In the genomic region with DNA sequence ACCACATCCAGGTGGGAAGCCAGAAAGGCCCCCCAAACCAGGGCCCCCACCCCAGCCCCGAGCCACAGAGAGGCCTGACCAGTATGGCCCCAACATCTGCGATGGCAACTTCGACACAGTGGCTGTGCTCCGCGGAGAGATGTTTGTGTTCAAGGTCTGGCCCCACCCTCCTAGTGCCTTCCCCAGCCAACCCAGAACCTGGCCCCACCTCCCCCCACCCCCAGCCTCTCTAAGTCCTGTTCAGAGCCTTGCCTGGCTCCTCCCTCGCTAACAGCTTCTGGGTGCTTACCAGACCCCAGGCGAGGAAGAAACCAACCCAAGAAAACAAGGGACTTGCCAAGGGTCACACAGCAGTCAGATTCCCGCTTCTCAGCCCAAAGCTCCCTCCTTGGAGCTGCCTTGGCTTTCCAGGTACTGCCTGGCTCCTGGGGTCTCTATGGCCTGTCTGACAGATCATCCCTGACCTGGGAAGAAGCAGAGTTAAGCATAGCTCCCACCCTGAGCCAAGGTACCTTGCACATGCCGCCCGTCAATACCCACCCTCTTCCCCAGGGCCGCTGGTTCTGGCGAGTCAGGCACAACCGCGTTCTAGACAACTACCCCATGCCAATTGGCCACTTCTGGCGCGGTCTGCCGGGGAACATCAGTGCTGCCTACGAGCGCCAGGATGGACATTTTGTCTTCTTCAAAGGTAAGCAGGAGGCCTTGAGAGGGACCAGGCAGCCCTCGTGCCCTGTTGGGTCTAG, we compare ENCODE assay signal across 10 mouse cellular contexts. TPM values are rescaled to one million over a fixed set of nuclear protein-coding genes. Genes with fewer than 3 reads are reported as not detected.
A peak's percentile ranks its signal among the peaks of the same experiment; 100 is the strongest.
DNase-seq lines count a peak whose midpoint lies in the region; ATAC-seq lines count a peak whose summit lies in the region.
"Had no signal": no experiment of that assay in that cellular context is flagged by ENCODE, and none has a peak within 500 bp of the region (broad histone marks: within the 10 kb centered on the region; RNA-seq: fewer than 3 reads in every experiment).

No protein-coding gene starts in this region.

- peaks cover 46% of the 10 kb centered on the region for H3K4me1 ChIP-seq in heart, embryonic 16.5 days (ENCODE audit: control insufficient read depth, insufficient read depth, low read length)
- peaks cover 13% of the 10 kb centered on the region for H3K4me1 ChIP-seq in intestine, embryonic 16.5 days (ENCODE audit: control insufficient read depth, insufficient read depth, low read length)
- peaks cover 4% of the 10 kb centered on the region; the same call in 1 of the 2 replicates for H3K4me1 ChIP-seq in neural tube, embryonic 15.5 days

- no peaks in the 10 kb centered on the region for H3K27me3 ChIP-seq in heart, embryonic 16.5 days (ENCODE audit: control insufficient read depth, insufficient read depth, low read length)
- H3K27me3 ChIP-seq in intestine, embryonic 16.5 days (replicated peaks; ENCODE audit: control insufficient read depth, insufficient read depth, low read length): no peaks in the 10 kb centered on the region
- H3K27me3 ChIP-seq in neural tube, embryonic 15.5 days (replicated peaks): no peaks in the 10 kb centered on the region

- 53% methylated on average over 20 of the region's 20 CpGs for WGBS in heart, embryonic 16.5 days
- 46% methylated on average over 20 of the region's 20 CpGs for WGBS in intestine, embryonic 16.5 days
- WGBS in neural tube, embryonic 15.5 days: 58% methylated on average over 20 of the region's 20 CpGs

- DNase-seq in heart, postnatal 36 days: no peak
- peak; percentile 93 for DNase-seq in R1 (ENCODE audit: low read depth, low spot score)
- no peak for DNase-seq in gastrocnemius, adult 18-20 months (ENCODE audit: low spot score)
- no peak for DNase-seq in frontal cortex, adult 2 months (ENCODE audit: extremely low spot score in 1 of 2, low spot score in 1 of 2)
- DNase-seq in retina, postnatal 1 day: no peak

- H3K27ac ChIP-seq in heart, embryonic 16.5 days (ENCODE audit: low read length): no peak overlapping the region
- peak overlapping the region; percentile 46; the same call in 1 of the 2 replicates for H3K27ac ChIP-seq in intestine, embryonic 16.5 days (ENCODE audit: low read length)
- no peak overlapping the region for H3K27ac ChIP-seq in neural tube, embryonic 15.5 days (replicated peaks)

- no peaks in the 10 kb centered on the region for H3K9me3 ChIP-seq in heart, embryonic 16.5 days (replicated peaks; ENCODE audit: control insufficient read depth, low read length)
- H3K9me3 ChIP-seq in intestine, embryonic 16.5 days (ENCODE audit: control insufficient read depth, low read length): no peaks in the 10 kb centered on the region
- no peaks in the 10 kb centered on the region for H3K9me3 ChIP-seq in neural tube, embryonic 15.5 days (replicated peaks)

- ATAC-seq in heart, embryonic 16.5 days (replicated peaks; ENCODE audit: extremely low read depth, insufficient read depth, low FRiP score): peak; percentile 34; the same call in 1 of the 2 replicates
- ATAC-seq in intestine, embryonic 16.5 days: peak; percentile 85
- ATAC-seq in neural tube, embryonic 15.5 days (ENCODE audit: low FRiP score): no peak

- no peak overlapping the region; the same call in 1 of the 2 replicates for H3K4me3 ChIP-seq in heart, embryonic 16.5 days (ENCODE audit: low read length)
- H3K4me3 ChIP-seq in intestine, embryonic 16.5 days (ENCODE audit: low read length): peak overlapping the region; percentile 33
- no peak overlapping the region for H3K4me3 ChIP-seq in neural tube, embryonic 15.5 days (replicated peaks)

- intact Hi-C loops in heart, postnatal 36 days (cut with DNase I): no loop called here

- peaks cover 27% of the 10 kb centered on the region for H3K36me3 ChIP-seq in heart, embryonic 16.5 days (ENCODE audit: control insufficient read depth, insufficient read depth)
- H3K36me3 ChIP-seq in intestine, embryonic 16.5 days (ENCODE audit: control insufficient read depth, insufficient read depth, low read length): 0 out of 2 replicates have a peak, but pooled peaks cover 4% of the 10 kb centered on the region
- peaks cover 40% of the 10 kb centered on the region for H3K36me3 ChIP-seq in neural tube, embryonic 15.5 days

- 0 out of 2 replicates have a peak overlapping the region, but pooled peaks have one; percentile 35 for H3K9ac ChIP-seq in heart, embryonic 16.5 days (ENCODE audit: low read length)
- H3K9ac ChIP-seq in intestine, embryonic 16.5 days (ENCODE audit: low read depth, low read length): peak overlapping the region; percentile 64
- no peak overlapping the region for H3K9ac ChIP-seq in neural tube, embryonic 15.5 days (replicated peaks)

- peak overlapping the region; percentile 34 for H3K4me2 ChIP-seq in heart, embryonic 16.5 days (ENCODE audit: low read depth, low read length)
- peak overlapping the region; percentile 49 for H3K4me2 ChIP-seq in intestine, embryonic 16.5 days (ENCODE audit: low read depth, low read length)
- H3K4me2 ChIP-seq in neural tube, embryonic 15.5 days: peak overlapping the region; percentile 23; the same call in 1 of the 2 replicates

RNA-seq across cellular contexts. Expression of a gene that starts 17.7 kb away (rescaled TPM):
- 30.1 and 39.4 TPM in 2 replicates for polyA plus RNA-seq in heart, embryonic 16.5 days (2015; fragmentation: Nextera tagmentation; extraction: Ambion mirVana)
- total RNA-seq in heart, postnatal 36 days (2021): 10 to 100 TPM; 58.7 to 67.8 TPM
- 7.9 and 8.3 TPM in 2 replicates for polyA plus RNA-seq in intestine, embryonic 16.5 days (2015; fragmentation: Nextera tagmentation; extraction: Ambion mirVana)
- 20.9 and 21.4 TPM in 2 replicates for polyA plus RNA-seq in neural tube, embryonic 15.5 days (2015; fragmentation: Nextera tagmentation; extraction: Ambion mirVana)
- 10 to 100 TPM; 16.8 to 17.8 TPM for total RNA-seq in gastrocnemius, adult 18-20 months (2021)
- polyA plus RNA-seq in frontal cortex, adult 2 months (2012; rRNA removed): 8.4 and 9.1 TPM in 2 replicates
- total RNA-seq: MEL had no signal

RNA-seq across cellular contexts. Expression of a gene that starts 37.7 kb away (rescaled TPM):
- polyA plus RNA-seq in heart, embryonic 16.5 days (2015; fragmentation: Nextera tagmentation; extraction: Ambion mirVana): 32.4 and 32.8 TPM in 2 replicates
- 10 to 100 TPM; 13.6 to 18.9 TPM for total RNA-seq in heart, postnatal 36 days (2021)
- 43.4 and 45.8 TPM in 2 replicates for polyA plus RNA-seq in intestine, embryonic 16.5 days (2015; fragmentation: Nextera tagmentation; extraction: Ambion mirVana)
- 30.1 and 33.0 TPM in 2 replicates for polyA plus RNA-seq in neural tube, embryonic 15.5 days (2015; fragmentation: Nextera tagmentation; extraction: Ambion mirVana)
- 1 to 10 TPM; 4.8 to 5.7 TPM for total RNA-seq in gastrocnemius, adult 18-20 months (2021)
- 16.9 and 17.3 TPM in 2 replicates for polyA plus RNA-seq in frontal cortex, adult 2 months (2012; rRNA removed)

RNA-seq across cellular contexts. Expression of a gene that starts 38.0 kb away (rescaled TPM):
- 6.4 and 6.6 TPM in 2 replicates for polyA plus RNA-seq in heart, embryonic 16.5 days (2015; fragmentation: Nextera tagmentation; extraction: Ambion mirVana)
- 1 to 10 TPM; 8.1 to 8.7 TPM for total RNA-seq in heart, postnatal 36 days (2021)
- polyA plus RNA-seq in intestine, embryonic 16.5 days (2015; fragmentation: Nextera tagmentation; extraction: Ambion mirVana): 4.5 and 5.2 TPM in 2 replicates
- 12.4 and 12.6 TPM in 2 replicates for polyA plus RNA-seq in neural tube, embryonic 15.5 days (2015; fragmentation: Nextera tagmentation; extraction: Ambion mirVana)
- total RNA-seq in gastrocnemius, adult 18-20 months (2021): 1 to 10 TPM; 2.8 to 3.2 TPM
- polyA plus RNA-seq in frontal cortex, adult 2 months (2012; rRNA removed): 10.0 and 10.6 TPM in 2 replicates

RNA-seq across cellular contexts. Expression of a gene that starts 59.4 kb away (rescaled TPM):
- polyA plus RNA-seq in heart, embryonic 16.5 days (2015; fragmentation: Nextera tagmentation; extraction: Ambion mirVana): 0.74 TPM in 1 of 2 replicates, not detected in the other
- not detected for total RNA-seq in heart, postnatal 36 days (2021)
- not detected in 2 replicates for polyA plus RNA-seq in intestine, embryonic 16.5 days (2015; fragmentation: Nextera tagmentation; extraction: Ambion mirVana)
- polyA plus RNA-seq in neural tube, embryonic 15.5 days (2015; fragmentation: Nextera tagmentation; extraction: Ambion mirVana): 1.7 and 2.5 TPM in 2 replicates
- not detected for total RNA-seq in gastrocnemius, adult 18-20 months (2021)
- polyA plus RNA-seq in frontal cortex, adult 2 months (2012; rRNA removed): 0.48 TPM in 1 of 2 replicates, not detected in the other
- total RNA-seq: layer of hippocampus, adult 8-10 months; MEL had no signal
